In genomic region chr12:13575158-13575557, GRCm38 (mm10) we compare ENCODE assay signal across 19 mouse cellular contexts.
DNase-seq lines count a peak whose midpoint lies in the region; ATAC-seq and TF ChIP-seq lines count a peak whose summit lies in the region.
"Had no signal": no experiment of that assay in that cellular context is flagged by ENCODE, and none has a peak within 500 bp of the region (broad histone marks: within the 10 kb centered on the region; RNA-seq: fewer than 3 reads in every experiment).

No protein-coding gene starts in this region.

- no peaks in the 10 kb centered on the region for H3K36me3 ChIP-seq in heart, embryonic 12.5 days
- no peaks in the 10 kb centered on the region for H3K36me3 ChIP-seq in heart, adult 2 months (ENCODE audit: control insufficient read depth, insufficient read depth, low read length)
- no peaks in the 10 kb centered on the region for H3K36me3 ChIP-seq in midbrain, embryonic 10.5 days
- H3K36me3 ChIP-seq in midbrain, embryonic 16.5 days (ENCODE audit: control insufficient read depth, insufficient read depth, low read length), result no peaks in the 10 kb centered on the region
- no peaks in the 10 kb centered on the region for H3K36me3 ChIP-seq in intestine, embryonic 15.5 days
- H3K36me3 ChIP-seq: embryonic facial prominence, embryonic 15.5 days; forebrain, embryonic 10.5 days; limb, embryonic 15.5 days; neural tube, embryonic 12.5 days had no signal

- TF ChIP-seq POLR2A in heart, adult 2 months (IDR thresholded peaks at IDR 0.05; ENCODE audit: insufficient read depth, low read depth, low read length), result no peak

- 59% methylated on average over 4 of the region's 4 CpGs for WGBS in heart, embryonic 12.5 days
- WGBS in heart, adult 2 months, result 79% methylated on average over 4 of the region's 4 CpGs
- WGBS in midbrain, embryonic 10.5 days, result 90% methylated on average over 4 of the region's 4 CpGs
- 90% methylated on average over 4 of the region's 4 CpGs for WGBS in midbrain, embryonic 16.5 days
- 47% methylated on average over 4 of the region's 4 CpGs for WGBS in intestine, embryonic 15.5 days

- no peak overlapping the region for H3K4me2 ChIP-seq in heart, embryonic 12.5 days
- no peak overlapping the region for H3K4me2 ChIP-seq in midbrain, embryonic 16.5 days (ENCODE audit: low read length)
- no peak overlapping the region for H3K4me2 ChIP-seq in intestine, embryonic 15.5 days (replicated peaks)
- H3K4me2 ChIP-seq: embryonic facial prominence, embryonic 15.5 days; limb, embryonic 15.5 days; lung, embryonic 14.5 days; neural tube, embryonic 12.5 days had no signal

- H3K27ac ChIP-seq in heart, embryonic 12.5 days (ENCODE audit: poor library complexity, severe bottlenecking), result no peak overlapping the region
- no peak overlapping the region for H3K27ac ChIP-seq in heart, adult 2 months
- 0 out of 2 replicates have a peak overlapping the region, but pooled peaks have one; percentile 17 for H3K27ac ChIP-seq in midbrain, embryonic 10.5 days (replicated peaks)
- H3K27ac ChIP-seq in midbrain, embryonic 16.5 days (ENCODE audit: low read length), result no peak overlapping the region
- no peak overlapping the region for H3K27ac ChIP-seq in intestine, embryonic 15.5 days
- H3K27ac ChIP-seq: embryonic facial prominence, embryonic 15.5 days; forebrain, embryonic 10.5 days; limb, embryonic 15.5 days; neural tube, embryonic 12.5 days had no signal

- TF ChIP-seq EP300 in heart, adult 2 months (IDR thresholded peaks at IDR 0.05; ENCODE audit: insufficient read depth, low read depth, low read length), result no peak

- no peak overlapping the region for H3K4me3 ChIP-seq in heart, embryonic 12.5 days
- H3K4me3 ChIP-seq in heart, adult 2 months, result no peak overlapping the region
- H3K4me3 ChIP-seq in midbrain, embryonic 10.5 days, result no peak overlapping the region
- H3K4me3 ChIP-seq in midbrain, embryonic 16.5 days (ENCODE audit: low read depth, low read length), result no peak overlapping the region
- H3K4me3 ChIP-seq in intestine, embryonic 15.5 days (replicated peaks), result no peak overlapping the region
- H3K4me3 ChIP-seq: embryonic facial prominence, embryonic 15.5 days; forebrain, embryonic 10.5 days; limb, embryonic 15.5 days; neural tube, embryonic 12.5 days had no signal

- DNase-seq in heart, adult 2 months, result no peak
- DNase-seq in midbrain, embryonic 10.5 days (ENCODE audit: low spot score), result no peak
- no peak for DNase-seq in embryo, embryonic 11 days
- no peak for DNase-seq in urinary bladder, postnatal 4 days (ENCODE audit: low spot score in 2 of 2)
- DNase-seq: adrenal gland, adult 8-10 months; cerebellum, adult 9-10 months; forebrain, postnatal 0 days; gastrocnemius, postnatal 36 days; lung, embryonic 14.5 days; lung, postnatal 4 days; right cerebral cortex, postnatal 4 days; thymus, postnatal 36 days had no signal

- H3K79me2 ChIP-seq in heart, adult 2 months (replicated peaks; ENCODE audit: control insufficient read depth, insufficient read depth, low read length), result no peaks in the 10 kb centered on the region

- no peaks in the 10 kb centered on the region for H3K9me3 ChIP-seq in heart, embryonic 12.5 days (replicated peaks)
- no peaks in the 10 kb centered on the region for H3K9me3 ChIP-seq in midbrain, embryonic 10.5 days (replicated peaks)
- H3K9me3 ChIP-seq in midbrain, embryonic 16.5 days (replicated peaks; ENCODE audit: control insufficient read depth, low read length, poor library complexity, severe bottlenecking), result no peaks in the 10 kb centered on the region
- H3K9me3 ChIP-seq in intestine, embryonic 15.5 days, result no peaks in the 10 kb centered on the region
- H3K9me3 ChIP-seq: embryonic facial prominence, embryonic 15.5 days; limb, embryonic 15.5 days; neural tube, embryonic 12.5 days had no signal

- no peak for TF ChIP-seq CTCF in heart, adult 2 months (IDR thresholded peaks at IDR 0.05)

- intact Hi-C loops in heart, adult 2 months (cut with DNase I), result no loop called here

- H3K27me3 ChIP-seq in heart, embryonic 12.5 days (replicated peaks), result no peaks in the 10 kb centered on the region
- H3K27me3 ChIP-seq in heart, adult 2 months (ENCODE audit: control insufficient read depth, insufficient read depth, low read length), result no peaks in the 10 kb centered on the region
- H3K27me3 ChIP-seq in midbrain, embryonic 10.5 days (ENCODE audit: low read depth, poor library complexity, severe bottlenecking), result no peaks in the 10 kb centered on the region
- H3K27me3 ChIP-seq in midbrain, embryonic 16.5 days (ENCODE audit: control insufficient read depth, insufficient read depth, low read depth, low read length), result no peaks in the 10 kb centered on the region
- H3K27me3 ChIP-seq in intestine, embryonic 15.5 days (replicated peaks), result no peaks in the 10 kb centered on the region
- H3K27me3 ChIP-seq: embryonic facial prominence, embryonic 15.5 days; limb, embryonic 15.5 days; neural tube, embryonic 12.5 days had no signal

- no peak overlapping the region for H3K9ac ChIP-seq in heart, embryonic 12.5 days
- no peak overlapping the region for H3K9ac ChIP-seq in heart, adult 2 months (ENCODE audit: low read depth, low read length)
- no peak overlapping the region for H3K9ac ChIP-seq in midbrain, embryonic 16.5 days (ENCODE audit: low read depth, low read length)
- H3K9ac ChIP-seq in intestine, embryonic 15.5 days, result no peak overlapping the region
- H3K9ac ChIP-seq: embryonic facial prominence, embryonic 15.5 days; forebrain, postnatal 0 days; limb, embryonic 15.5 days; lung, embryonic 14.5 days; neural tube, embryonic 12.5 days had no signal

- H3K4me1 ChIP-seq in heart, embryonic 12.5 days (replicated peaks), result peaks cover 26% of the 10 kb centered on the region
- H3K4me1 ChIP-seq in heart, adult 2 months (ENCODE audit: control insufficient read depth, insufficient read depth, low read length), result no peaks in the 10 kb centered on the region
- peaks cover 12% of the 10 kb centered on the region for H3K4me1 ChIP-seq in midbrain, embryonic 10.5 days
- 0 out of 2 replicates have a peak, but pooled peaks cover 2% of the 10 kb centered on the region for H3K4me1 ChIP-seq in midbrain, embryonic 16.5 days (ENCODE audit: control insufficient read depth, insufficient read depth, low read length)
- peaks cover 3% of the 10 kb centered on the region; the same call in 1 of the 2 replicates for H3K4me1 ChIP-seq in intestine, embryonic 15.5 days (replicated peaks)
- H3K4me1 ChIP-seq: embryonic facial prominence, embryonic 15.5 days; limb, embryonic 15.5 days; neural tube, embryonic 12.5 days had no signal

- peak; percentile 46; the same call in 1 of the 2 replicates for ATAC-seq in heart, embryonic 12.5 days (ENCODE audit: insufficient number of reproducible peaks, low FRiP score)
- ATAC-seq in midbrain, embryonic 16.5 days, result no peak
- peak; percentile 41; the same call in 1 of the 2 replicates for ATAC-seq in intestine, embryonic 15.5 days
- ATAC-seq: forebrain, postnatal 0 days had no signal
